11 mouse cellular contexts compared by ENCODE assay signal in genomic region chr3:134199892-134200291, GRCm38 (mm10). TPM values are rescaled to one million over a fixed set of nuclear protein-coding genes. Genes with fewer than 3 reads are reported as not detected.
DNase-seq lines count a peak whose midpoint lies in the region; ATAC-seq and TF ChIP-seq lines count a peak whose summit lies in the region.
"Had no signal": no experiment of that assay in that cellular context is flagged by ENCODE, and none has a peak within 500 bp of the region (broad histone marks: within the 10 kb centered on the region; RNA-seq: fewer than 3 reads in every experiment).

No protein-coding gene starts in this region.

- 22% methylated on average over 9 of the region's 9 CpGs for WGBS in heart, embryonic 10.5 days
- 10% methylated on average over 9 of the region's 9 CpGs for WGBS in liver, postnatal 0 days (ENCODE audit: insufficient replicate concordance)

- peak overlapping the region; percentile 22 for H3K4me2 ChIP-seq in liver, postnatal 0 days (ENCODE audit: low read depth, low read length)

- peak; percentile 44 for ATAC-seq in frontal cortex, adult (ENCODE audit: low TSS enrichment)
- ATAC-seq in liver, postnatal 0 days, result no peak
- ATAC-seq: midbrain, embryonic 16.5 days had no signal

- TF ChIP-seq EP300 in liver, postnatal 0 days (IDR thresholded peaks at IDR 0.05; ENCODE audit: low read depth), result no peak

- TF ChIP-seq CTCF in liver, postnatal 0 days (IDR thresholded peaks at IDR 0.05; ENCODE audit: low read depth), result no peak

- H3K36me3 ChIP-seq in heart, embryonic 10.5 days, result no peaks in the 10 kb centered on the region
- no peaks in the 10 kb centered on the region for H3K36me3 ChIP-seq in liver, postnatal 0 days (replicated peaks; ENCODE audit: insufficient read depth, low read length)

- H3K4me3 ChIP-seq in heart, embryonic 10.5 days, result peak overlapping the region; percentile 38
- 0 out of 2 replicates have a peak overlapping the region, but pooled peaks have one; percentile 6 for H3K4me3 ChIP-seq in liver, postnatal 0 days (ENCODE audit: low read depth, low read length)
- H3K4me3 ChIP-seq: left cerebral cortex, adult 2 months had no signal

- no peaks in the 10 kb centered on the region for H3K9me3 ChIP-seq in heart, embryonic 10.5 days
- no peaks in the 10 kb centered on the region for H3K9me3 ChIP-seq in liver, postnatal 0 days (ENCODE audit: low read length)

- no peak overlapping the region for H3K9ac ChIP-seq in liver, postnatal 0 days (replicated peaks)

- no peaks in the 10 kb centered on the region for H3K27me3 ChIP-seq in heart, embryonic 10.5 days (ENCODE audit: insufficient read depth, poor library complexity, severe bottlenecking)
- H3K27me3 ChIP-seq in liver, postnatal 0 days (ENCODE audit: insufficient read depth, low read length), result no peaks in the 10 kb centered on the region

- H3K27ac ChIP-seq in heart, embryonic 10.5 days, result peak overlapping the region; percentile 67
- H3K27ac ChIP-seq in liver, postnatal 0 days (ENCODE audit: low read depth), result no peak overlapping the region
- H3K27ac ChIP-seq: left cerebral cortex, adult 2 months had no signal

- no peak for DNase-seq in frontal cortex, postnatal 14 days (ENCODE audit: low spot score in 2 of 2)
- DNase-seq in 416B (ENCODE audit: low read depth), result peak; percentile 80
- DNase-seq in heart, embryonic 10.5 days (ENCODE audit: low spot score), result no peak
- DNase-seq in liver, postnatal 0 days, result no peak
- no peak for DNase-seq in cerebellum, postnatal 10 days
- no peak for DNase-seq in frontal cortex, postnatal 10 days (ENCODE audit: low spot score in 2 of 2)
- DNase-seq in left cerebral cortex, postnatal 4 days, result no peak
- DNase-seq: cerebellum, adult 2 months had no signal

- intact Hi-C loops in left cerebral cortex, postnatal 4 days (cut with DNase I), result no loop called here

- peaks cover 6% of the 10 kb centered on the region; the same call in 1 of the 2 replicates for H3K4me1 ChIP-seq in heart, embryonic 10.5 days
- H3K4me1 ChIP-seq in liver, postnatal 0 days (ENCODE audit: insufficient read depth), result no peaks in the 10 kb centered on the region

RNA-seq across cellular contexts. Expression of gene Cxxc4, which starts 36.4 kb away (rescaled TPM):
- polyA plus RNA-seq in heart, embryonic 10.5 days (2016; fragmentation: Nextera tagmentation; extraction: Ambion mirVana), result 3.7 and 4.1 TPM in 2 replicates
- 0.13 and 0.25 TPM in 2 replicates for polyA plus RNA-seq in liver, postnatal 0 days (2015; fragmentation: Nextera tagmentation; extraction: Ambion mirVana)
- 10 to 100 TPM; 57.4 to 73.0 TPM for total RNA-seq in left cerebral cortex, postnatal 4 days (2021)
